Mouse (Mus musculus): ENCODE data around the gene Fhl3.

- TF ChIP-seq CTCF (IDR thresholded peaks at IDR 0.05; ENCODE audit: insufficient read depth, low read depth, low read length) (no peak), POLR2A (IDR thresholded peaks at IDR 0.05; ENCODE audit: insufficient read depth, low read depth, low read length) (no peak)
Measured at GRCm38 (mm10) chr4:124746577-124746976, 46.1 kb downstream of the Fhl3 start.
